Mouse (Mus musculus) erythroblast, embryonic 14.5 days (primary cell): Measurements from ENCODE around the gene Ift74.

ENCODE experiments used
- GATA1 ChIP-seq: IDR thresholded peaks from 2 replicates; pipeline ENCODE4 v1.6.1; 2012; ENCODE audit warnings: low read length, inconsistent platforms, mixed read lengths
- TAL1 ChIP-seq: IDR thresholded peaks from 3 replicates; pipeline ENCODE4 v1.6.1; 2012; ENCODE audit warnings: low read length, inconsistent platforms, mixed read lengths

- TF ChIP-seq TAL1, result no peak
- TF ChIP-seq GATA1, result no peak
Observed at GRCm38 (mm10) chr4:94725799-94726198, 111.5 kb downstream of the Ift74 start.
